Mouse (Mus musculus) hindbrain, embryonic 16.5 days (tissue): Measurements from ENCODE around the gene Nes. TPM values are rescaled to one million over a fixed set of nuclear protein-coding genes. Genes with fewer than 3 reads are reported as not detected.
A peak's percentile ranks its signal among the peaks of the same experiment; 100 is the strongest.

Source experiments
- ATAC-seq: fragments of 200-750 bp; cut with Nextera tagmentation; 2 replicates; pipeline ENCODE4 v1.8.0; 2017; ENCODE audit warnings: moderate TSS enrichment, moderate library complexity
- H3K27ac ChIP-seq: fragments of 300-500 bp; sonication (generic); 2 replicates; pipeline ENCODE4 v1.5.1; 2014; ENCODE audit warnings: low read depth, mild to moderate bottlenecking, control low read depth, low read length, moderate library complexity
- H3K27me3 ChIP-seq: fragments of 300-500 bp; sonication (generic); replicated peaks from 2 replicates; pipeline ENCODE4 v1.6.1; 2014; ENCODE audit warnings: low read length; ENCODE audit not compliant: control insufficient read depth, insufficient read depth
- H3K36me3 ChIP-seq: fragments of 300-500 bp; sonication (generic); 2 replicates; pipeline ENCODE4 v1.6.1; 2014; ENCODE audit warnings: mild to moderate bottlenecking, low read length, moderate library complexity, mixed read lengths; ENCODE audit not compliant: control insufficient read depth, insufficient read depth
- H3K4me1 ChIP-seq: fragments of 300-500 bp; sonication (generic); 2 replicates; pipeline ENCODE4 v1.6.1; 2014; ENCODE audit warnings: low read depth, low read length; ENCODE audit not compliant: control insufficient read depth, insufficient read depth
- H3K4me2 ChIP-seq: fragments of 300-500 bp; sonication (generic); 2 replicates; pipeline ENCODE4 v1.6.1; 2014; ENCODE audit warnings: mild to moderate bottlenecking, low read length, control low read depth, moderate library complexity
- H3K4me3 ChIP-seq: fragments of 300-500 bp; sonication (generic); 2 replicates; pipeline ENCODE4 v1.5.1; 2014; ENCODE audit warnings: mild to moderate bottlenecking, low read length, control low read depth, moderate library complexity
- H3K9ac ChIP-seq: fragments of 300-500 bp; sonication (generic); 2 replicates; pipeline ENCODE4 v1.6.1; 2014; ENCODE audit warnings: low read depth, mild to moderate bottlenecking, control low read depth, low read length, moderate library complexity
- H3K9me3 ChIP-seq: fragments of 300-500 bp; sonication (generic); 2 replicates; pipeline ENCODE4 v1.6.1; 2014; ENCODE audit warnings: mild to moderate bottlenecking, low read length, moderate library complexity; ENCODE audit not compliant: control insufficient read depth
- WGBS: fragments of 180-500 bp; shearing (Covaris S2); extraction: QIAGEN DNeasy Blood & Tissue Kit; methylation state at CpG from one replicate; pipeline ENCODE4 v1.1.7; 2014; 5-methylcytosine and 5-hydroxymethylcytosine counted together
- polyA plus RNA-seq: library from polyadenylated mRNA; unstranded; fragments of >200 nt; fragmentation: Nextera tagmentation; extraction: Ambion mirVana; gene quantifications from 2 replicates; pipeline ENCODE4 v1.2.1, GENCODE M21; 2015

The Nes gene
- polyA plus RNA-seq, 1 experiment from 2014 or later: 15.6 TPM

- Histone ChIP-seq H3K27me3 (no peaks in the 10 kb centered on the region; the same call in none of the 2 replicates), H3K27ac (no peak within 1 kb of the TSS), H3K9me3 (no peaks in the 10 kb centered on the region), H3K9ac (peak within 1 kb of the TSS; percentile 51), H3K4me3 (peak within 1 kb of the TSS; percentile 32), H3K36me3 (no peaks in the 10 kb centered on the region), H3K4me1 (peaks cover 39% of the 10 kb centered on the region), H3K4me2 (peak within 1 kb of the TSS; percentile 80)
- 3% methylated on average over 35 of the region's 35 CpGs for WGBS
- ATAC-seq: no peak
Measured at GRCm38 (mm10) chr3:87948378-87949265, 22.3 kb upstream of the Nes start, which contains the start of gene Crabp2. Gene Crabp2 (plus strand): TSS chr3:87948666.

GRCm38 (mm10) chr3:87949266-87949954 is 21.5 kb upstream of the Nes start:
- no peak for ATAC-seq
- H3K4me2 ChIP-seq: peak overlapping the region; percentile 80
- H3K9me3 ChIP-seq: no peaks in the 10 kb centered on the region
- H3K27me3 ChIP-seq: no peaks in the 10 kb centered on the region; the same call in none of the 2 replicates
- H3K27ac ChIP-seq: no peak overlapping the region
- no peaks in the 10 kb centered on the region for H3K36me3 ChIP-seq
- H3K9ac ChIP-seq: peak overlapping the region; percentile 4
- H3K4me1 ChIP-seq: peaks cover 39% of the 10 kb centered on the region
- 17% methylated on average over 16 of the region's 16 CpGs for WGBS
- peak overlapping the region; percentile 1 for H3K4me3 ChIP-seq

- Histone ChIP-seq H3K4me1 (peaks cover 37% of the 10 kb centered on the region), H3K9me3 (no peaks in the 10 kb centered on the region), H3K27ac (no peak overlapping the region), H3K4me3 (no peak overlapping the region; the same call in 1 of the 2 replicates), H3K9ac (no peak overlapping the region; the same call in 1 of the 2 replicates), H3K27me3 (no peaks in the 10 kb centered on the region; the same call in none of the 2 replicates), H3K36me3 (no peaks in the 10 kb centered on the region), H3K4me2 (peak overlapping the region; percentile 21)
- no peak for ATAC-seq
- WGBS: 13% methylated on average over 13 of the region's 13 CpGs
Measured at GRCm38 (mm10) chr3:87949955-87950515, 20.8 kb upstream of the Nes start.

GRCm38 (mm10) chr3:87951946-87952345 is 18.9 kb upstream of the Nes start:
- ATAC-seq: no peak
- WGBS: 18% methylated on average over 12 of the region's 12 CpGs
- no peak overlapping the region for H3K9ac ChIP-seq
- H3K27me3 ChIP-seq: no peaks in the 10 kb centered on the region; the same call in none of the 2 replicates
- H3K27ac ChIP-seq: no peak overlapping the region
- H3K4me2 ChIP-seq: peak overlapping the region; percentile 38
- H3K4me3 ChIP-seq: peak overlapping the region; percentile 5; the same call in 1 of the 2 replicates
- no peaks in the 10 kb centered on the region for H3K36me3 ChIP-seq
- peaks cover 33% of the 10 kb centered on the region for H3K4me1 ChIP-seq
- no peaks in the 10 kb centered on the region for H3K9me3 ChIP-seq

- Histone ChIP-seq H3K4me2 (peak overlapping the region; percentile 38), H3K27ac (no peak overlapping the region), H3K27me3 (no peaks in the 10 kb centered on the region; the same call in none of the 2 replicates), H3K4me3 (peak overlapping the region; percentile 5; the same call in 1 of the 2 replicates), H3K9ac (no peak overlapping the region), H3K36me3 (no peaks in the 10 kb centered on the region), H3K9me3 (no peaks in the 10 kb centered on the region), H3K4me1 (peaks cover 28% of the 10 kb centered on the region)
- 7% methylated on average over 5 of the region's 5 CpGs for WGBS
- ATAC-seq: peak; percentile 72
Measured at GRCm38 (mm10) chr3:87952440-87952839, 18.4 kb upstream of the Nes start.

- Histone ChIP-seq H3K9me3 (no peaks in the 10 kb centered on the region), H3K27ac (no peak overlapping the region), H3K4me1 (no peaks in the 10 kb centered on the region; the same call in 1 of the 2 replicates), H3K27me3 (no peaks in the 10 kb centered on the region), H3K36me3 (no peaks in the 10 kb centered on the region), H3K4me2 (no peak overlapping the region), H3K9ac (no peak overlapping the region), H3K4me3 (no peak overlapping the region)
- no peak for ATAC-seq
- 8% methylated on average over 1 of the region's 1 CpGs for WGBS
Measured at GRCm38 (mm10) chr3:87958056-87958455, 12.8 kb upstream of the Nes start.

GRCm38 (mm10) chr3:87958476-87958875 is 12.4 kb upstream of the Nes start:
- 23% methylated on average over 3 of the region's 4 CpGs for WGBS

GRCm38 (mm10) chr3:87958967-87959366 is 11.9 kb upstream of the Nes start:
- H3K4me3 ChIP-seq: no peak overlapping the region
- no peaks in the 10 kb centered on the region for H3K27me3 ChIP-seq
- H3K4me1 ChIP-seq: no peaks in the 10 kb centered on the region; the same call in 1 of the 2 replicates
- no peak overlapping the region for H3K4me2 ChIP-seq
- no peaks in the 10 kb centered on the region for H3K9me3 ChIP-seq
- 21% methylated on average over 1 of the region's 1 CpGs for WGBS
- ATAC-seq: no peak
- no peak overlapping the region for H3K9ac ChIP-seq
- H3K27ac ChIP-seq: no peak overlapping the region
- no peaks in the 10 kb centered on the region for H3K36me3 ChIP-seq

More at GRCm38 (mm10) chr3:87958476-87958875, 12.4 kb upstream of the Nes start:
- Histone ChIP-seq H3K27ac (no peak overlapping the region), H3K9me3 (no peaks in the 10 kb centered on the region), H3K4me3 (no peak overlapping the region), H3K9ac (no peak overlapping the region), H3K4me1 (no peaks in the 10 kb centered on the region; the same call in 1 of the 2 replicates), H3K4me2 (no peak overlapping the region), H3K27me3 (no peaks in the 10 kb centered on the region), H3K36me3 (no peaks in the 10 kb centered on the region)
- ATAC-seq: no peak
